Comparison of ENCODE assay signal across 25 mouse cellular contexts in genomic region chr9:41060617-41061016, GRCm38 (mm10). TPM values are rescaled to one million over a fixed set of nuclear protein-coding genes. Genes with fewer than 3 reads are reported as not detected.
"Had no signal": no experiment of that assay in that cellular context is flagged by ENCODE, and none has a peak within 500 bp of the region (broad histone marks: within the 10 kb centered on the region; RNA-seq: fewer than 3 reads in every experiment).

No protein-coding gene starts in this region.

- H3K27ac ChIP-seq: kidney, postnatal 0 days; layer of hippocampus, adult 2 months; limb, embryonic 12.5 days; limb, embryonic 15.5 days; liver, embryonic 14.5 days; macrophage; midbrain, embryonic 15.5 days; neural tube, embryonic 12.5 days; stomach, postnatal 0 days had no signal

- H3K4me3 ChIP-seq: layer of hippocampus, adult 2 months; limb, embryonic 12.5 days; limb, embryonic 15.5 days; midbrain, embryonic 15.5 days; myocyte; neural tube, embryonic 12.5 days had no signal

- DNase-seq: kidney, adult 2 months; kidney, postnatal 25 days; layer of hippocampus, adult 9-11 months; liver, postnatal 0 days; lung, embryonic 14.5 days; right cerebral cortex, adult 18-20 months; right cerebral cortex, postnatal 14 days; right cerebral cortex, postnatal 4 days; thymus, adult 2 months; thymus, postnatal 25 days had no signal

- H3K9me3 ChIP-seq: limb, embryonic 12.5 days; limb, embryonic 15.5 days; midbrain, embryonic 15.5 days; neural tube, embryonic 12.5 days had no signal

- H3K27me3 ChIP-seq: limb, embryonic 12.5 days; limb, embryonic 15.5 days; midbrain, embryonic 15.5 days; neural tube, embryonic 12.5 days had no signal

- ATAC-seq: intestine, postnatal 0 days; liver, postnatal 0 days; lung, postnatal 0 days; midbrain, embryonic 15.5 days had no signal

- H3K36me3 ChIP-seq: limb, embryonic 12.5 days; limb, embryonic 15.5 days; midbrain, embryonic 15.5 days; neural tube, embryonic 12.5 days had no signal

- H3K4me2 ChIP-seq: limb, embryonic 12.5 days; limb, embryonic 15.5 days; liver, embryonic 11.5 days; lung, embryonic 14.5 days; midbrain, embryonic 15.5 days; neural tube, embryonic 12.5 days had no signal

- H3K9ac ChIP-seq: limb, embryonic 12.5 days; limb, embryonic 15.5 days; liver, embryonic 14.5 days; liver, postnatal 0 days; lung, embryonic 14.5 days; midbrain, embryonic 15.5 days; neural tube, embryonic 12.5 days had no signal

RNA-seq across cellular contexts. Expression of gene Crtam, which starts 56.2 kb away (rescaled TPM):
- total RNA-seq: left cerebral cortex, adult 18-20 months had no signal
- polyA plus RNA-seq: macrophage; neural tube, embryonic 12.5 days; stomach, embryonic 14.5 days; stomach, postnatal 0 days had no signal
